Comparison of ENCODE assay signal across 10 mouse cellular contexts in genomic region chr5:34191843-34192242, GRCm38 (mm10). TPM values are rescaled to one million over a fixed set of nuclear protein-coding genes. Genes with fewer than 3 reads are reported as not detected.
DNase-seq lines count a peak whose midpoint lies in the region; ATAC-seq and TF ChIP-seq lines count a peak whose summit lies in the region.
"Had no signal": no experiment of that assay in that cellular context is flagged by ENCODE, and none has a peak within 500 bp of the region (broad histone marks: within the 10 kb centered on the region; RNA-seq: fewer than 3 reads in every experiment).

No protein-coding gene starts in this region.

- no peak overlapping the region for H3K27ac ChIP-seq in hindbrain, postnatal 0 days
- H3K27ac ChIP-seq in hindbrain, embryonic 14.5 days = no peak overlapping the region
- H3K27ac ChIP-seq in thymus, adult 2 months (ENCODE audit: control insufficient read depth, insufficient read depth, low read length) = no peak overlapping the region
- no peak overlapping the region for H3K27ac ChIP-seq in cortical plate, adult 2 months (ENCODE audit: insufficient read depth, low read length)
- H3K27ac ChIP-seq in small intestine, adult 2 months (ENCODE audit: insufficient read depth, low read depth, low read length) = no peak overlapping the region
- H3K27ac ChIP-seq: midbrain, embryonic 10.5 days had no signal

- ATAC-seq in hindbrain, postnatal 0 days = no peak
- ATAC-seq in hindbrain, embryonic 14.5 days (ENCODE audit: low FRiP score) = no peak

- peak; percentile 70 for TF ChIP-seq CTCF in hindbrain, postnatal 0 days (IDR thresholded peaks at IDR 0.05; ENCODE audit: low read depth)
- TF ChIP-seq CTCF in thymus, adult 2 months (IDR thresholded peaks at IDR 0.05; ENCODE audit: borderline replicate concordance, control insufficient read depth, extremely low read depth, insufficient read depth, low read length, poor library complexity) = peak; percentile 57; the same call in 1 of the 2 replicates
- peak; percentile 40 for TF ChIP-seq CTCF in cortical plate, adult 2 months (IDR thresholded peaks at IDR 0.05; ENCODE audit: extremely low read depth, insufficient read depth, low read length)
- TF ChIP-seq CTCF in small intestine, adult 2 months (IDR thresholded peaks at IDR 0.05; ENCODE audit: extremely low read depth, insufficient read length, insufficient replicate concordance, low read depth, low read length) = peak; percentile 32; the same call in 1 of the 2 replicates

- H3K27me3 ChIP-seq in hindbrain, postnatal 0 days (ENCODE audit: insufficient read depth, low read length) = no peaks in the 10 kb centered on the region
- H3K27me3 ChIP-seq in hindbrain, embryonic 14.5 days (ENCODE audit: control insufficient read depth, insufficient read depth, low read length) = no peaks in the 10 kb centered on the region
- H3K27me3 ChIP-seq in thymus, adult 2 months (ENCODE audit: control insufficient read depth, insufficient read depth, low read length) = no peaks in the 10 kb centered on the region
- no peaks in the 10 kb centered on the region for H3K27me3 ChIP-seq in small intestine, adult 2 months (ENCODE audit: control insufficient read depth, insufficient read depth, low read length)

- no peak overlapping the region for H3K4me2 ChIP-seq in hindbrain, postnatal 0 days (ENCODE audit: low read depth, low read length)
- no peak overlapping the region for H3K4me2 ChIP-seq in hindbrain, embryonic 14.5 days (replicated peaks)

- peaks cover 4% of the 10 kb centered on the region; the same call in 1 of the 2 replicates for H3K4me1 ChIP-seq in hindbrain, postnatal 0 days (ENCODE audit: insufficient read depth, low read length)
- peaks cover 6% of the 10 kb centered on the region; the same call in 1 of the 2 replicates for H3K4me1 ChIP-seq in hindbrain, embryonic 14.5 days (replicated peaks; ENCODE audit: control insufficient read depth, insufficient read depth, low read length)
- peaks cover 50% of the 10 kb centered on the region for H3K4me1 ChIP-seq in thymus, adult 2 months (replicated peaks; ENCODE audit: control insufficient read depth, insufficient read depth, low read length)
- peaks cover 11% of the 10 kb centered on the region for H3K4me1 ChIP-seq in cortical plate, adult 2 months (ENCODE audit: control insufficient read depth, insufficient read depth, low read length)
- peaks cover 13% of the 10 kb centered on the region; the same call in 1 of the 2 replicates for H3K4me1 ChIP-seq in small intestine, adult 2 months (ENCODE audit: control insufficient read depth, insufficient read depth, insufficient read length, low read length)

- 78% methylated on average over 4 of the region's 4 CpGs for WGBS in hindbrain, postnatal 0 days
- WGBS in hindbrain, embryonic 14.5 days = 78% methylated on average over 4 of the region's 4 CpGs
- 70% methylated on average over 4 of the region's 4 CpGs for WGBS in thymus, adult 2 months
- WGBS in small intestine, adult 2 months = 64% methylated on average over 4 of the region's 4 CpGs

- H3K4me3 ChIP-seq in hindbrain, postnatal 0 days (ENCODE audit: low read length) = no peak overlapping the region
- no peak overlapping the region for H3K4me3 ChIP-seq in hindbrain, embryonic 14.5 days (replicated peaks; ENCODE audit: low read length)
- no peak overlapping the region for H3K4me3 ChIP-seq in thymus, adult 2 months (ENCODE audit: control insufficient read depth, insufficient read depth, low read length)
- H3K4me3 ChIP-seq in cortical plate, adult 2 months (ENCODE audit: insufficient read depth, low read length) = no peak overlapping the region
- H3K4me3 ChIP-seq in small intestine, adult 2 months (ENCODE audit: low read depth, low read length) = no peak overlapping the region
- H3K4me3 ChIP-seq: midbrain, embryonic 10.5 days had no signal

- H3K9me3 ChIP-seq in hindbrain, postnatal 0 days (ENCODE audit: low read length) = no peaks in the 10 kb centered on the region
- no peaks in the 10 kb centered on the region for H3K9me3 ChIP-seq in hindbrain, embryonic 14.5 days (ENCODE audit: control insufficient read depth, low read length)
- H3K9me3 ChIP-seq: midbrain, embryonic 10.5 days had no signal

- TF ChIP-seq POLR2A in thymus, adult 2 months (IDR thresholded peaks at IDR 0.05; ENCODE audit: control insufficient read depth, extremely low read depth, insufficient read depth, low read length, poor library complexity) = no peak
- TF ChIP-seq POLR2A in cortical plate, adult 2 months (IDR thresholded peaks at IDR 0.05; ENCODE audit: extremely low read depth, insufficient read depth, low read length) = no peak
- no peak for TF ChIP-seq POLR2A in small intestine, adult 2 months (IDR thresholded peaks at IDR 0.05; ENCODE audit: low read depth, low read length)

- H3K9ac ChIP-seq in hindbrain, postnatal 0 days (replicated peaks; ENCODE audit: low read length) = no peak overlapping the region
- no peak overlapping the region for H3K9ac ChIP-seq in hindbrain, embryonic 14.5 days

- H3K36me3 ChIP-seq in hindbrain, postnatal 0 days (ENCODE audit: insufficient read depth, low read length) = no peaks in the 10 kb centered on the region
- no peaks in the 10 kb centered on the region for H3K36me3 ChIP-seq in hindbrain, embryonic 14.5 days (replicated peaks; ENCODE audit: control insufficient read depth, insufficient read depth)
- H3K36me3 ChIP-seq in thymus, adult 2 months (ENCODE audit: control insufficient read depth, insufficient read depth, low read length) = no peaks in the 10 kb centered on the region
- H3K36me3 ChIP-seq in small intestine, adult 2 months (ENCODE audit: control insufficient read depth, insufficient read depth, low read length) = no peaks in the 10 kb centered on the region
- H3K36me3 ChIP-seq: midbrain, embryonic 10.5 days had no signal

- peak; percentile 43 for DNase-seq in hindbrain, postnatal 0 days (ENCODE audit: low spot score)
- DNase-seq in hindbrain, embryonic 14.5 days (ENCODE audit: low spot score) = no peak
- DNase-seq in thymus, adult 2 months = peak; percentile 45
- DNase-seq in thymus, postnatal 10 days (ENCODE audit: low spot score in 2 of 2) = no peak
- no peak for DNase-seq in frontal cortex, postnatal 25 days (ENCODE audit: low spot score in 2 of 2)
- no peak for DNase-seq in frontal cortex, postnatal 14 days (ENCODE audit: low spot score in 2 of 2)
- DNase-seq: cerebellum, adult 9-11 months had no signal

RNA-seq across cellular contexts. Expression of gene Mxd4, which starts 4.3 kb away (rescaled TPM):
- 73.3 and 99.1 TPM in 2 replicates for total RNA-seq in hindbrain, postnatal 0 days (2014; rRNA removed)
- 22.0 and 23.5 TPM in 2 replicates for polyA plus RNA-seq in hindbrain, postnatal 0 days (2015; fragmentation: Nextera tagmentation; extraction: Ambion mirVana)
- polyA plus RNA-seq in hindbrain, embryonic 14.5 days (2014; fragmentation: Nextera tagmentation; extraction: Ambion mirVana) = 32.9 and 34.1 TPM in 2 replicates
- 515 and 525 TPM in 2 replicates for polyA plus RNA-seq in thymus, adult 2 months (2012; rRNA removed)
- polyA plus RNA-seq in cortical plate, adult 2 months (2012; rRNA removed) = 93.6 and 95.3 TPM in 2 replicates
- polyA plus RNA-seq in small intestine, adult 2 months (2012; rRNA removed) = 82.5 and 154 TPM in 2 replicates

RNA-seq across cellular contexts. Expression of gene Haus3, which starts 22.5 kb away (rescaled TPM):
- total RNA-seq in hindbrain, postnatal 0 days (2014; rRNA removed) = 4.1 and 4.2 TPM in 2 replicates
- 12.7 TPM in 2 replicates for polyA plus RNA-seq in hindbrain, postnatal 0 days (2015; fragmentation: Nextera tagmentation; extraction: Ambion mirVana)
- 12.1 and 14.1 TPM in 2 replicates for polyA plus RNA-seq in hindbrain, embryonic 14.5 days (2014; fragmentation: Nextera tagmentation; extraction: Ambion mirVana)
- polyA plus RNA-seq in thymus, adult 2 months (2012; rRNA removed) = 3.3 and 4.2 TPM in 2 replicates
- polyA plus RNA-seq in cortical plate, adult 2 months (2012; rRNA removed) = 5.5 and 5.7 TPM in 2 replicates
- polyA plus RNA-seq in small intestine, adult 2 months (2012; rRNA removed) = 0.09 TPM in 1 of 2 replicates, not detected in the other

RNA-seq across cellular contexts. Expression of gene Poln, which starts 22.6 kb away (rescaled TPM):
- 0.16 TPM in 1 of 2 replicates, not detected in the other for total RNA-seq in hindbrain, postnatal 0 days (2014; rRNA removed)
- 0.68 and 0.69 TPM in 2 replicates for polyA plus RNA-seq in hindbrain, postnatal 0 days (2015; fragmentation: Nextera tagmentation; extraction: Ambion mirVana)
- 0.47 and 0.98 TPM in 2 replicates for polyA plus RNA-seq in hindbrain, embryonic 14.5 days (2014; fragmentation: Nextera tagmentation; extraction: Ambion mirVana)
- 2.3 and 2.4 TPM in 2 replicates for polyA plus RNA-seq in thymus, adult 2 months (2012; rRNA removed)
- polyA plus RNA-seq in cortical plate, adult 2 months (2012; rRNA removed) = 1.4 and 3.1 TPM in 2 replicates
- not detected in 2 replicates for polyA plus RNA-seq in small intestine, adult 2 months (2012; rRNA removed)

Comparison
In these comparisons a context has a peak if more than half of its experiments do, and no peak if none do; other contexts are left out.
1. DNase-seq: peak in hindbrain, postnatal 0 days (single experiment) and thymus, adult 2 months (single experiment); none in hindbrain, embryonic 14.5 days (single experiment), thymus, postnatal 10 days (0 of 2), frontal cortex, postnatal 25 days (0 of 2) and frontal cortex, postnatal 14 days (0 of 2).
2. Peak in every context shown above with its lines, with median percentiles within 50 percentile points of each other: CTCF ChIP-seq.